Mouse (Mus musculus): ENCODE results near the gene Tmem231. TPM values are rescaled to one million over a fixed set of nuclear protein-coding genes. Genes with fewer than 3 reads are reported as not detected.

The Tmem231 gene
- 0.33 and 0.70 TPM in 2 replicates for polyA plus RNA-seq (2012)

GRCm38 (mm10) chr8:111933348-111934076 is at the start of gene Tmem231:
TSS of gene Tmem231 (minus strand) at chr8:111933881.
- TF ChIP-seq TAL1 (IDR thresholded peaks at IDR 0.05; ENCODE audit: low read length): no peak
- peaks cover 63% of the 10 kb centered on the region for H3K4me1 ChIP-seq (ENCODE audit: control insufficient read depth)

GRCm38 (mm10) chr8:111982116-111982515 is 48.4 kb upstream of the Tmem231 start:
- TF ChIP-seq TAL1 (IDR thresholded peaks at IDR 0.05; ENCODE audit: low read length) (no peak), GATA1 (IDR thresholded peaks at IDR 0.05; ENCODE audit: low read length) (no peak)
- Histone ChIP-seq H3K9me3 (ENCODE audit: control insufficient read depth, low read length) (no peaks in the 10 kb centered on the region), H3K36me3 (ENCODE audit: control insufficient read depth) (peaks cover 61% of the 10 kb centered on the region), H3K27me3 (ENCODE audit: control insufficient read depth) (no peaks in the 10 kb centered on the region), H3K4me1 (ENCODE audit: control insufficient read depth) (peaks cover 5% of the 10 kb centered on the region), H3K4me3 (replicated peaks) (no peak overlapping the region)

More at GRCm38 (mm10) chr8:111933348-111934076, at the start of gene Tmem231:
- Histone ChIP-seq H3K4me3 (replicated peaks) (peak within 1 kb of the TSS; percentile 83), H3K27me3 (ENCODE audit: control insufficient read depth) (no peaks in the 10 kb centered on the region), H3K36me3 (ENCODE audit: control insufficient read depth) (peaks cover 11% of the 10 kb centered on the region), H3K9me3 (ENCODE audit: control insufficient read depth, low read length) (no peaks in the 10 kb centered on the region)

- H3K9me3 ChIP-seq (ENCODE audit: control insufficient read depth, low read length): peaks cover 12% of the 10 kb centered on the region
- TF ChIP-seq TAL1 (IDR thresholded peaks at IDR 0.05; ENCODE audit: low read length) (no peak), GATA1 (IDR thresholded peaks at IDR 0.05; ENCODE audit: low read length) (no peak)
- H3K36me3 ChIP-seq (ENCODE audit: control insufficient read depth): peaks cover 59% of the 10 kb centered on the region
- no peaks in the 10 kb centered on the region; the same call in none of the 2 replicates for H3K4me1 ChIP-seq (ENCODE audit: control insufficient read depth)
- no peaks in the 10 kb centered on the region for H3K27me3 ChIP-seq (ENCODE audit: control insufficient read depth)
- H3K4me3 ChIP-seq (replicated peaks): no peak overlapping the region
Observed at GRCm38 (mm10) chr8:111978147-111978546, 44.5 kb upstream of the Tmem231 start.

GRCm38 (mm10) chr8:111976326-111976725 is 42.6 kb upstream of the Tmem231 start:
- TF ChIP-seq TAL1 (IDR thresholded peaks at IDR 0.05; ENCODE audit: low read length) (no peak), GATA1 (IDR thresholded peaks at IDR 0.05; ENCODE audit: low read length) (no peak)
- H3K27me3 ChIP-seq (ENCODE audit: control insufficient read depth): no peaks in the 10 kb centered on the region
- peaks cover 12% of the 10 kb centered on the region for H3K9me3 ChIP-seq (ENCODE audit: control insufficient read depth, low read length)
- peaks cover 54% of the 10 kb centered on the region for H3K36me3 ChIP-seq (ENCODE audit: control insufficient read depth)
- no peaks in the 10 kb centered on the region; the same call in 1 of the 2 replicates for H3K4me1 ChIP-seq (ENCODE audit: control insufficient read depth)
- no peak overlapping the region for H3K4me3 ChIP-seq (replicated peaks)

- TF ChIP-seq TAL1 (IDR thresholded peaks at IDR 0.05; ENCODE audit: low read length) (no peak), GATA1 (IDR thresholded peaks at IDR 0.05; ENCODE audit: low read length) (no peak)
- Histone ChIP-seq H3K36me3 (ENCODE audit: control insufficient read depth) (peaks cover 55% of the 10 kb centered on the region), H3K27me3 (ENCODE audit: control insufficient read depth) (no peaks in the 10 kb centered on the region)
Observed at GRCm38 (mm10) chr8:111975706-111976105, 42.0 kb upstream of the Tmem231 start.

GRCm38 (mm10) chr8:111974138-111974537 is 40.5 kb upstream of the Tmem231 start:
- no peaks in the 10 kb centered on the region for H3K27me3 ChIP-seq (ENCODE audit: control insufficient read depth)
- peaks cover 12% of the 10 kb centered on the region for H3K9me3 ChIP-seq (ENCODE audit: control insufficient read depth, low read length)
- H3K4me1 ChIP-seq (ENCODE audit: control insufficient read depth): no peaks in the 10 kb centered on the region; the same call in 1 of the 2 replicates
- no peak overlapping the region for H3K4me3 ChIP-seq (replicated peaks)
- TF ChIP-seq GATA1 (IDR thresholded peaks at IDR 0.05; ENCODE audit: low read length): no peak
- no peak for TF ChIP-seq TAL1 (IDR thresholded peaks at IDR 0.05; ENCODE audit: low read length)
- H3K36me3 ChIP-seq (ENCODE audit: control insufficient read depth): peaks cover 58% of the 10 kb centered on the region

More at GRCm38 (mm10) chr8:111975706-111976105, 42.0 kb upstream of the Tmem231 start:
- no peak overlapping the region for H3K4me3 ChIP-seq (replicated peaks)
- no peaks in the 10 kb centered on the region; the same call in 1 of the 2 replicates for H3K4me1 ChIP-seq (ENCODE audit: control insufficient read depth)
- peaks cover 12% of the 10 kb centered on the region for H3K9me3 ChIP-seq (ENCODE audit: control insufficient read depth, low read length)

GRCm38 (mm10) chr8:111968991-111969390 is 35.3 kb upstream of the Tmem231 start:
- TF ChIP-seq GATA1 (IDR thresholded peaks at IDR 0.05; ENCODE audit: low read length): no peak
- TF ChIP-seq TAL1 (IDR thresholded peaks at IDR 0.05; ENCODE audit: low read length): no peak
- Histone ChIP-seq H3K9me3 (ENCODE audit: control insufficient read depth, low read length) (peaks cover 9% of the 10 kb centered on the region), H3K27me3 (ENCODE audit: control insufficient read depth) (no peaks in the 10 kb centered on the region), H3K4me3 (replicated peaks) (no peak overlapping the region), H3K4me1 (ENCODE audit: control insufficient read depth) (peaks cover 5% of the 10 kb centered on the region), H3K36me3 (ENCODE audit: control insufficient read depth) (peaks cover 33% of the 10 kb centered on the region)

GRCm38 (mm10) chr8:111968541-111968940 is 34.9 kb upstream of the Tmem231 start:
- no peak overlapping the region for H3K4me3 ChIP-seq (replicated peaks)
- H3K36me3 ChIP-seq (ENCODE audit: control insufficient read depth): peaks cover 29% of the 10 kb centered on the region
- no peaks in the 10 kb centered on the region for H3K27me3 ChIP-seq (ENCODE audit: control insufficient read depth)
- TF ChIP-seq GATA1 (IDR thresholded peaks at IDR 0.05; ENCODE audit: low read length): no peak
- TF ChIP-seq TAL1 (IDR thresholded peaks at IDR 0.05; ENCODE audit: low read length): no peak
- peaks cover 4% of the 10 kb centered on the region for H3K9me3 ChIP-seq (ENCODE audit: control insufficient read depth, low read length)
- H3K4me1 ChIP-seq (ENCODE audit: control insufficient read depth): peaks cover 5% of the 10 kb centered on the region

- peaks cover 24% of the 10 kb centered on the region for H3K36me3 ChIP-seq (ENCODE audit: control insufficient read depth)
Observed at GRCm38 (mm10) chr8:111967246-111967870, 33.7 kb upstream of the Tmem231 start.

More at GRCm38 (mm10) chr8:111967246-111967870, 33.7 kb upstream of the Tmem231 start:
- TF ChIP-seq GATA1 (IDR thresholded peaks at IDR 0.05; ENCODE audit: low read length): no peak
- TF ChIP-seq TAL1 (IDR thresholded peaks at IDR 0.05; ENCODE audit: low read length): no peak
- Histone ChIP-seq H3K4me3 (replicated peaks) (no peak overlapping the region), H3K27me3 (ENCODE audit: control insufficient read depth) (no peaks in the 10 kb centered on the region), H3K9me3 (ENCODE audit: control insufficient read depth, low read length) (no peaks in the 10 kb centered on the region), H3K4me1 (ENCODE audit: control insufficient read depth) (peaks cover 5% of the 10 kb centered on the region)

All from erythroblast, embryonic 14.5 days (primary cell).